Mouse (Mus musculus): ENCODE results near the gene Znrf2.
"Not testable (repeated sequence)": the region's sequence is repeated elsewhere in the genome, so short reads cannot be mapped to it uniquely, and the experiment has no call there.

Gene Znrf2

DNA sequence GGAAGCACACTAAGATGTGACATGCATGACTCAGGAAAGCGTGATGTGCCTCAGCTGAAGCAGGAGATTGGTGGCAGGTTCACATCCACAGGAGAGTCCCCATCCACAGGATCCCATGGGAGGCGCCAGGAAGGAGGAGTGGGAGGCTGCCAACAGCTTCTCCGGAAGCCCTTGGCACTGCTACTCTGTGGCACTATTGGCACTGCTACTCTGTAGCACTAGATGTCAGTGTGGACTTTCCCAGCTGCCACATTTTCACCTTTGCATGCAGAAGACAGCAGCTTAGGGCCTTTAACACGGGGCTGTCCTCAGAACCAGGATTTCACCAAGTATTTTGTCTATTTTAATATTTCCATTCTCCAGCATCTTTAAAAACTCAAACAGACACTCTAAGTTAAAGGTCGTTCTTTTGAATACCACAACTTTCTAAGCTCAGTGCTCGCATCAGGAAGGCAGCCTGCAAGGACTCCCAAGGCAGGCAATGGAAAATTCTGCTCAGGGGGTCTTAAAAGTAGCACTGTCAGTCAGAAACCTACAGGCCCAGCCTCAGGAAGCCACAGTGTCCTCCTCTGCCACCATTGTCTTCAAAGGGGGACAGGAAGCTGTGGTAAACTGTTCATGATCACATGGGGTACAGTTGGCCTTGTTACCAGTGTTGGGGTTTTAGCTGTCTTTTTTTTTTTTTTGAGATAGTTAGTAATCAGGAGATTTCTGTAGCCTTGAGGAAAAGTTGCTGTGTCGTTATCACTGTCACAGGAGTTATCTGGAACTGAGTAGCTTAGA lies 7.0 kb upstream of the Znrf2 start:
- DNase-seq (ENCODE audit: low spot score in 2 of 2) = peak in 1 of 2 experiments; percentile 18

GRCm38 (mm10) chr6:54810314-54810646 lies 6.4 kb upstream of the Znrf2 start:
- no peak for DNase-seq (ENCODE audit: low spot score in 2 of 2)

GRCm38 (mm10) chr6:54811546-54812250 lies 5.0 kb upstream of the Znrf2 start:
- peak in 1 of 2 experiments; percentile 57 for DNase-seq (ENCODE audit: low spot score in 2 of 2)

GRCm38 (mm10) chr6:54812276-54812675 lies 4.4 kb upstream of the Znrf2 start:
- peak in 1 of 2 experiments; percentile 50 for DNase-seq (ENCODE audit: low spot score in 2 of 2)

DNA sequence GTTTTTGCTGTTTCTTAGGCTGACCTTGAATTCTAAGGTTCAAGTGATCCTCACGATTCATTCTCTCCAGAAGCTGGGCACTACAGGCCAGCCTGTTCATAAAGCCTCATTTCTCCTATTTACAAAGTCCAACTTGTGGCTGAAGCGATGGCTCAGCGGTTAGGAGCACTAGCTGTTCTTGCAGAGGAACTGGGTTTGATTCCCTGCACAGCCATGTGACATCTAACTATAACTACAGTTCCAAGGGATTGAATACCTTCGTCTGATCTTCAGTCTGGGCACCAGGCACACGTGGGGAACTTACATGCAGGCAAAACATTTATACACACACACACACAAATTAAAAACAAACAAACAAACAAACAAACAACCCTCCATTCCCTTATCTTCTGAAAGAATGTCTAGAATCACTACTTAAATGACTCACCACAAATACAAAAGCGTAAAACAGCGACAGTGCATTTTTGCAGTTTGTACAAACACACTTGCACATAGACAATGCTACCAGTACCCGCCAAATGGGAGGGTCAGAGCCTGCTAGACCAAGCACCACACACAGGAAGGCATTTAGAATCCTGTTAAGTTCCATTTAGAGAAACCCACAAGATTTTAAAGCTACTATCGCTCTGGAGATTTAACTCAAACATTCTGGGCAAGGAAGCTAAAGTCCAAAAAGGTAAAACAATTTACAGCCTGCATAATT lies 1.1 kb upstream of the Znrf2 start:
- DNase-seq (ENCODE audit: low spot score in 2 of 2) = no peak

GRCm38 (mm10) chr6:54817266-54817767 lies 601 bp downstream of the Znrf2 start:
- peak; percentile 47 to 60 for DNase-seq (ENCODE audit: low spot score in 2 of 2)

DNA sequence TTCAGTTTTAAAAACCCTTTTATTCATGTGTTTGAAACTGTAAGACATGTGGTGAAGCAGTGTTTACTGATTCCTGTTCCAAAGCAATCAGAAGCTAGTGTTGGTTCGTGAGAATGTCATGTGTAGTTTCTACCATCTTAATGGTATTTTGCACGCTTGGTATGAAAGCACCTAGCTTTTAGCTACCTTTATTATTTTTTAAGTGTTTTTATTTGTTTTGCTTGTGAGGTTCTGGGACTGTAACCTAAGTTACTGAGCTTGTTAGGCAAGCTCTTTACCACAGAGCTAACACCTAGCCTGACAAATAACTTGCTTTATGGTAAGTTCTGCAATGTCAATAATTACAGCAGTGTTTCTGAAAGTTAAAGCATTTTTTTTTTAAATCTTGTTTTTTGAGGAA lies 1.7 kb downstream of the Znrf2 start:
- no peak for DNase-seq (ENCODE audit: low spot score in 2 of 2)

DNA sequence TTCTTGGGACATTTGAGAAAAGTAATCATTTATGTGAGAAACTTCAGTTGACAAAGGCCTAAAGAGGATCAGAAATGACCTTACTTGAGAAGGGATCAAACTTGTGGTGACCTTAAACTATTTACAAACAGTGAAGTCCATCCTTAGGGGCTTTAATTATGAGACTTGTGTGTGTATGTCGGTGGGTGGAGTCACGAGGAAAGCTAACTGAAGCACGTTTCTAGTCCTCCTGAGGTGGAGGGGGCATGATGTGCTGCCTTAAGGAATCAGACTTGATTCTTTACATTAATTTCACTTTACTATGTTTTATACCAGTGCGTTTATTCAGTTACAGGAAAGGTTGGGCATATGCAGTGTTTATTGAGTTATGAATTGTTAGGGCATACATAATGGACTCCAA lies 2.6 kb downstream of the Znrf2 start:
- no peak for DNase-seq (ENCODE audit: low spot score in 2 of 2)

DNA sequence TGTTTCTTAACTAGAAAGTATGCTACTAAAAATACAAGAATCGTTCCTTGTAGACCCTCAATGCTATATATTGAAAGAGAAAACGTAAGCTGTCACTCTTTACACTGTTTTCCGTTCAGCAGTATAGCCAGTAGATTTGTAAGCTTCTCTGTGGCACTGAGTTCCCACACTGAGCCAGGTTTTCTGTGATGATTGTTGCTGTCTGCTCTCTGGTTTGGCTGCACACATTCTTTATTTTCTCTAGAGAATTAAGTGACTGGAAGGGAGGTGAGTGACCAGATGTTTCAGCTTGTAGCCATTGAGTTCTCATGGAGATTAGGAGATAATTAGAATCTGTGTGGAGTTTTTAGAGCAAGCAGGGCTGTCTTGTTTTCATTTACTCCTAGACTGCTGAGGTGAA lies 3.0 kb downstream of the Znrf2 start:
- DNase-seq (ENCODE audit: low spot score in 2 of 2) = no peak

DNA sequence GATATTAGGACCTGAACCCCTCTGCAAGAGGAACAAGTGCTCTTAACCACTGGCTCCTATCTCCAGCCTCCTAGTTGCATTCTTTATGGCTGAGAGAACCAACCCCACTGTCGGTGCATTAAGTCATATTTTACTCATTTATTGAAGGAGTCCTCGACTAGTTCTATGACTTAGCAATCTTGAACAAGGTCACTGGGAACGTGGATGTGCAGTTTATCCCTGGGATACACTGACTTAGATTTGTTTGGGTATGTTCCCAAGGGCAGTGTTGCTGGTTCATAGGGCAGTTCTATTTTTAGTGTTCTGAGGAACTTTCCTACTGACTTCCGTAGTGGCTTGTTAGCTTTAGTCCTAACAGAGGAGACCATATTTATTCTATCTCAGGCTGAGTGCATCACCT lies 5.6 kb downstream of the Znrf2 start:
- DNase-seq (ENCODE audit: low spot score in 2 of 2) = no peak

DNA sequence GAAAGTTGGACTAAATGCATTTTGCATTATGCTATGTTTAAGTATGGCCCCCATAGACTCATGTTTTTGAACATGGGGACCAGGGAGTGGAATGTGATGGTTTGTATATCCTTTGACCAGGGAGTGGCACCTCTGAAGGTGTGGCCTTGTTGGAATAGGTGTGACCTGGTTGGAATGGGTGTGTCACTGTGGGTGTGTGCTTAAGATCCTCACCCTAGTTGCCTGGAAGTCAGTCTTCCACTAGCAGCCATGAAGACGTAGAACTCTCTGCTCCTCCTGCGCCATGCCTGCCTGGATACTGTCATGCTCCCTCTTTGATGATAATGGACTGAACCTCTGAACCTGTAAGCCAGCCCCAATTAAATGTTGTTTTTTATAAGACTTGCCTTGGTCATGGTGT lies 7.8 kb downstream of the Znrf2 start:
- not testable (repeated sequence) for DNase-seq (ENCODE audit: low spot score in 2 of 2)

- no peak for DNase-seq (ENCODE audit: low spot score in 2 of 2)
Measured at GRCm38 (mm10) chr6:54827481-54827880, 10.8 kb downstream of the Znrf2 start.

DNA sequence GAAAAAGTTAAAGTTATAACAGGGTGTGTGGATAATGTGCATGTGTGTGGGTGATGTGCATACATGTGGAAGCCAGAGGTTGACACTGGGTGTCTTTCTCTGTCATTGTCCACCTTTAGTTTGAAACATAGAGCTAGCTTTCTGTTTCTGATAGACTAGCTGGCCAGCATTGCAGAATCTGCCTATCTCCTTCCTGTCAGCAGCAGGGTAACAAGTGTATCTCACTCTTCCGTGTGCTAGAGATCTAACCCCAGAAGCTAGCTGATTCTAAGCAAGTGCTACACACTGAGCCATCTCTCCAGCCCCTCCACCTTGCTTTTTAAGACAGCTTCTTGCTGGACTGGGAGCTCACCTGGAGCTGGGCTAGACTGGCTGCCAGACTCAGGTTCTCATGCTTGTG lies 11.6 kb downstream of the Znrf2 start:
- DNase-seq (ENCODE audit: low spot score in 2 of 2) = no peak

DNA sequence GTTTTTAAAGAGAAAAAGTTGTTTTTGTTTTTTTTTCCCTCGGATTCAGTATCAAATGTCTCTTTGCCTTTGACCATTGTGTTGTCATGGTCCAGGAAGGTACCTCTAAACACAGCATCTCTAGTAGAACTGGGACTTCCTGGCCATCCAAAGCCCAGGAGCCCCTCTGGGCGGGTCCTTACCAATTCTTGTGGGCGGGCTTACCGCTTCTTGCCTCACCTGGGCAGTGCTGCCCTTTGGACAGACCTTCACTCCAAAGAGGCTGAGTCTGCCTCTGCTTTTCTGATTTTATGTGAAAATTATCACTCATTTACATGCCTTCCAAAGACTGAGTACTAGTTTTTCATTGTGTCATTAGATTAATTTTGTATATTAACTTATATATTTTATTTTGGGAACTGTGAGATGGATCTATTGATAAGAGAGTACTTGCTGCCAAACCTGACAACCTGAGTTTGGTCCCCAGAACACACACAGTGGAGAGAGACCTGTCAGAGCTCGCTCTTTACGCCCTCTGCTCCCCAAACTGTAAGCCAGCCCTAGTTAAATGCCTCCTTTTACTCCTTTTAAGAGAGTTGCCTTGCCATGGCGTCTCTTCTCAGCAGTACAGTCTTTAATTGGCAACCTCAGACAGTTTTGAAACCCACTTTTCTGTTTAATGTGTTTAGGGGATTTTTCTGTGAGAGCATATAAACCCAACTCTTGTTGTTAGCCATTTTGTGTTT lies 13.5 kb downstream of the Znrf2 start:
- DNase-seq (ENCODE audit: low spot score in 2 of 2) = no peak

DNA sequence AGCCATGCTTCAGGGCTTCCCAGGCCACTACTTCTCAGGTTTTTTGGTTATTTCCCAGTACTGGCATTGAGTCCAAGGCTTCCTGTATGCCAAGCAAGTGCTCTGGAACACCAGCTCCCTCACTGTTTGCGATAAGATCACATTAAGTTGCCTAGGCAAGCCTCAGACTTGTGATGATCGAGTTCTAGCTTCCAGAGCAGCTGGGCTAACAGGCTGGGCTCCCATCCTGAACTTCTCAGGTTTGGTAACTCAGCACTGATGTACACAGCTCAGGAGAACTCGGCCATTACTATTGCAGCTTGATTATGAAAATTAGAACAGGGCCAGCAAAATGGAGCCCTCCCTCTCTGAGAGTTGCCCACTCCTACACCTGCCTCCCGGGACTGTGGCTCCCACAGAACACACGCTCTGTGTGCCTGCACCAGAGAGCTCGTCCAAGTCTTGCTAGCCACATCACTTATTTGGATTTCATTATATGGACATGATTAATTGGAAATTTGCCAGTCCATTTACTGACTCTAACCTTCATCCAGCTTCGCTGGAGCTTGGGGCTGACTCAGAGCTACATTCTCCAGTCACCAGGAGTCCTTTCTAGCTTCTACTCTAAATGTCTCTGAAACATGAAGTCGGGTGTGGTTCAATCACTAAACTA lies 14.5 kb downstream of the Znrf2 start:
- no peak for DNase-seq (ENCODE audit: low spot score in 2 of 2)

- DNase-seq (ENCODE audit: low spot score in 2 of 2) = no peak
Measured at GRCm38 (mm10) chr6:54833427-54833826, 16.7 kb downstream of the Znrf2 start.

DNA sequence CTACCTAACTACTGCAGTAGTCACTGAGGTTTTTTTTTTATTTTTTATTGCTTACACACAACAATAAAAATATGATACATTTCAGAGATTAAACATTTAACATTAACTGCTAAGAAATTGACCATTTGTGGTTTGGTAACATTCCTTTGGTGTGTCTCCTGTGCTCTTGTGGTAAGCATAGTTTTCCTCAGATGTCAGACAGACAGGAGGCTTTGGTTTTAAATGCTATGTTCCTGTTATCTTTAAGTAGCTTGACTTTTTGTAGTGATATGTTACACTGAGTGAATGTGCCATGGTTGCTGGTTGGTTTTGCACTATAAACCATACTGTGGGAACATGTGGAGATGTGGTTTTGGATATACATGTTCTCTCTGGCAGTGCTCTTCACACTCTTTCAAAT lies 19.9 kb downstream of the Znrf2 start:
- DNase-seq (ENCODE audit: low spot score in 2 of 2) = no peak

DNA sequence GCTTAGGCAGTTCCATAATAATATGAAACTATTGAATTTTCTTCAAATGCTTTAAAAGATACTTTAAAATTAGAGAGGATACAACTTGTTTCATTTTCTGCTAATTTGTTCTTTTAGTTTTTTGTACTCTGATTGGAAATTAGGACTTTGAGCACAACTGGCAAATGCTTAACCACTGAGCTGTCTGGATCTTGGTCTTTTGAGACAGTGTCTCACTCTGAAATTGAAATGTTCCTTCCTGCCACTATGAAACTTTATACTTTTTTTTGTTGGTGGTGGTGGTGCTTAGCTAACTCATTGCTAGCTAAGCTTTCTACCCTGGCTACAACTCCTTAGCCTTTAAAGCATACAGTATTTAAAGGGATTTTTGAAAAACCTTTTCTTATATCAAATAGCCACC lies 24.7 kb downstream of the Znrf2 start:
- DNase-seq (ENCODE audit: low spot score in 2 of 2) = no peak

- no peak for DNase-seq (ENCODE audit: low spot score in 2 of 2)
Measured at GRCm38 (mm10) chr6:54842041-54842440, 25.3 kb downstream of the Znrf2 start.

- DNase-seq (ENCODE audit: low spot score in 2 of 2) = no peak
Measured at GRCm38 (mm10) chr6:54848546-54848945, 31.8 kb downstream of the Znrf2 start.

Measured in urinary bladder, postnatal 36 days (tissue).